Mouse (Mus musculus) heart, adult 2 months (tissue): ENCODE measurements at regions not wholly inside any gene's neighbourhood (a gene's known extent, or its start where the extent isn't known, plus 50 kb on each side); places are given as distances from the start of the nearest gene placed in this dataset.
A peak's percentile ranks its signal among the peaks of the same experiment; 100 is the strongest.

ENCODE experiments used
- CTCF ChIP-seq: fragments of 200-600 bp; IDR thresholded peaks from 2 replicates; pipeline ENCODE4 v1.8.1; 2022; ENCODE audit warnings: antibody characterized with exemption, mild to moderate bottlenecking, moderate library complexity
- POLR2A ChIP-seq: fragments of 200-500 bp; IDR thresholded peaks from 2 replicates; pipeline ENCODE4 v1.6.1; 2011; ENCODE audit warnings: mild to moderate bottlenecking, low read depth, low read length, control low read depth; ENCODE audit not compliant: insufficient read depth

- TF ChIP-seq CTCF (peak; percentile 60), POLR2A (no peak)
Measured at GRCm38 (mm10) chr16:39316752-39317594, 424.5 kb downstream of the Igsf11 start.
